Mouse (Mus musculus) stomach, postnatal 0 days (tissue): ENCODE data around the gene Olfr643. TPM values are rescaled to one million over a fixed set of nuclear protein-coding genes. Genes with fewer than 3 reads are reported as not detected.

Experiments used
- ATAC-seq: fragments of 200-750 bp; cut with Nextera tagmentation; 2 replicates; pipeline ENCODE4 v1.8.0; 2017; ENCODE audit not compliant: low FRiP score, low TSS enrichment
- DNase-seq: peaks from one replicate; pipeline ENCODE4 v3.0.0-alpha.2; 2016; ENCODE audit warnings: low spot score
- H3K27ac ChIP-seq: fragments of 300-500 bp; sonication (generic); replicated peaks from 2 replicates; pipeline ENCODE4 v1.5.1; 2014; ENCODE audit warnings: mild to moderate bottlenecking, control low read depth
- H3K27me3 ChIP-seq: fragments of 300-500 bp; sonication (generic); 2 replicates; pipeline ENCODE4 v1.6.1; 2014; ENCODE audit warnings: low read length; ENCODE audit not compliant: control insufficient read depth, insufficient read depth
- H3K36me3 ChIP-seq: fragments of 300-500 bp; sonication (generic); 2 replicates; pipeline ENCODE4 v1.6.1; 2014; ENCODE audit warnings: low read length, mixed read lengths; ENCODE audit not compliant: control insufficient read depth, insufficient read depth
- H3K4me1 ChIP-seq: fragments of 300-500 bp; sonication (generic); replicated peaks from 2 replicates; pipeline ENCODE4 v1.6.1; 2014; ENCODE audit warnings: antibody characterized with exemption; ENCODE audit not compliant: control insufficient read depth, insufficient read depth
- H3K4me2 ChIP-seq: fragments of 300-500 bp; sonication (generic); replicated peaks from 2 replicates; pipeline ENCODE4 v1.6.1; 2014; ENCODE audit warnings: low read depth, mild to moderate bottlenecking, control low read depth, moderate library complexity
- H3K4me3 ChIP-seq: fragments of 300-500 bp; sonication (generic); 2 replicates; pipeline ENCODE4 v1.5.1; 2014; ENCODE audit warnings: low read depth, low read length, control low read depth
- H3K9ac ChIP-seq: fragments of 300-500 bp; sonication (generic); 2 replicates; pipeline ENCODE4 v1.6.1; 2014; ENCODE audit warnings: mild to moderate bottlenecking, low read length, control low read depth, mixed read lengths
- H3K9me3 ChIP-seq: fragments of 300-500 bp; sonication (generic); 2 replicates; pipeline ENCODE4 v1.6.1; 2016; ENCODE audit warnings: low read length; ENCODE audit not compliant: control insufficient read depth
- CTCF ChIP-seq: IDR thresholded peaks from 2 replicates; pipeline ENCODE4 v1.5.1; 2016; ENCODE audit warnings: antibody characterized with exemption, low read depth, mild to moderate bottlenecking, moderate library complexity
- EP300 ChIP-seq: optimal IDR thresholded peaks from 2 replicates; pipeline ENCODE3; 2016; ENCODE audit warnings: antibody characterized with exemption
- WGBS: fragments of 180-500 bp; shearing (Covaris S2); extraction: QIAGEN DNeasy Blood & Tissue Kit; methylation state at CpG from one replicate; pipeline ENCODE4 v1.1.7; 2014; 5-methylcytosine and 5-hydroxymethylcytosine counted together
- polyA plus RNA-seq: library from polyadenylated mRNA; unstranded; fragments of >200 nt; fragmentation: Nextera tagmentation; extraction: Ambion mirVana; gene quantifications from 2 replicates; pipeline ENCODE4 v1.2.1, GENCODE M21; 2015

Olfr643 gene
- polyA plus RNA-seq, 1 experiment from 2014 or later, result not detected

DNA sequence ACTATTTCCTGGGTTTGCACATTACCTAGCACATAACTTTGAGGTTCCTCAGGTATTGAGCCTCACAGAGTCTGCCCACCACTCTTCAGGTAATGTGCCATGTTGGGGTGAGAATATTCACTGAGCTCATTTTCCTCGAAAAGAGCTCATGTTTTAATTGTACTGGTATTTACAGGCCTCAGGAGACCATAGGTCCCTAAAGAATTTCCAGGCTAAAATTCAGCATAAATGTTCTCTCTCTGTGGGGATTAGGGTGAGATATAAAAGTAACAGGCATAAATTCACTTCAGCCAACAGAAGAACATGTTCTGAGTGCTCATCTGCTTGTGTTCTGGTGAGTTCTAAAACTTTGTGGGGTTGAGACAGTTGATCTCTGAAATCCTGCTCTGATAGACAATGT is 102.1 kb downstream of the Olfr643 start, which contains the start of gene Olfr641:
Gene Olfr641, plus strand, starts transcription at position 301 of the 400 bp plus-strand sequence.
- no peaks in the 10 kb centered on the region for H3K27me3 ChIP-seq
- 67% methylated on average over 1 of the region's 1 CpGs for WGBS

DNA sequence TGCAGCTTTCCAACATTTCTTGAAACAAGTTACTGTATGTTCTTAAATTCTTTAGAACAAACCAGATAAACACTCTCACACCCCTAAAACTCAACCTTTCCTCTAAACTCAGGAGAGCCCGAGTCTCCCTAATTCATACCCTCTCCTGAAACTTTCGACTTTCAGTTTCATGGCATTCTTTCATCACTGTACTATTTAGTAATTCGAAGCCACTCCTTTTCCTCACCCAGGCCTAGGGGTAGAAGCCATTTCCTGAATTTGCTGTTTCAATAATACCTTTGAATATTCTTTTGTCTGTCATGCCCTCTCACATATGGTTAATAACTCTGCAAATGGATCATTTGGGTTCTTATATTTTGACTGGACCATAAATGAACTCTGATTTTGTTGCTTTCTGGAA is 110.2 kb downstream of the Olfr643 start:
- Histone ChIP-seq H3K27me3 (no peaks in the 10 kb centered on the region), H3K36me3 (no peaks in the 10 kb centered on the region), H3K4me3 (no peak overlapping the region), H3K9ac (no peak overlapping the region), H3K4me2 (no peak overlapping the region), H3K9me3 (no peaks in the 10 kb centered on the region), H3K27ac (no peak overlapping the region), H3K4me1 (no peaks in the 10 kb centered on the region)
- 80% methylated on average over 3 of the region's 3 CpGs for WGBS
- DNase-seq, result no peak
- ATAC-seq, result no peak
- TF ChIP-seq CTCF, result no peak

More for the DNA sequence above, 102.1 kb downstream of the Olfr643 start, which contains the start of gene Olfr641:
- DNase-seq (no peak), ATAC-seq (no peak)
- no peak within 1 kb of the TSS for H3K4me3 ChIP-seq
- H3K36me3 ChIP-seq, result no peaks in the 10 kb centered on the region
- TF ChIP-seq EP300 (no peak), CTCF (no peak)
- H3K9ac ChIP-seq, result no peak within 1 kb of the TSS
- no peak within 1 kb of the TSS for H3K27ac ChIP-seq
- H3K4me1 ChIP-seq, result no peaks in the 10 kb centered on the region
- no peak within 1 kb of the TSS for H3K4me2 ChIP-seq
- H3K9me3 ChIP-seq, result no peaks in the 10 kb centered on the region

DNA sequence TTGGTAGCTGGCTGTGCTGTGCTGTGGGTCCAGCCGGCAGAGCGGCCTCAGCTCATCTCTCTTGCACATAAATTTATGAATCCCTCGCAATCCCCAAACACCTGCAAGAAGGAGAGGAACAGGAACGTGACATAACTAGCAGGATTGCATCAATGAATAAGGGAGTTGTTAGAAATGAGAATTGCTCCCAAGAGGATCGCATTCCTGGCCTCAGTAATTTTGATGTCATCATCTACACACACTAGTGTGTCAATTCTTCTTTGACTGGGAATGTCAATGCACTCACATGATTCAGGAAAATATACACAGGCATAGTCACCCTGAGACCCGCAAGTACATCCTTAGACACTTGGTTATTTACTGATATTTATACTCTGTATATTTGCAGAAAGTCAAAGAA is 111.7 kb downstream of the Olfr643 start, which contains the start of gene Olfr640:
Gene Olfr640, minus strand, starts transcription at position 101 of the 400 bp plus-strand sequence.
- Histone ChIP-seq H3K9ac (no peak within 1 kb of the TSS), H3K9me3 (no peaks in the 10 kb centered on the region), H3K4me3 (no peak within 1 kb of the TSS), H3K27ac (no peak within 1 kb of the TSS), H3K27me3 (no peaks in the 10 kb centered on the region), H3K4me2 (no peak within 1 kb of the TSS), H3K36me3 (no peaks in the 10 kb centered on the region), H3K4me1 (no peaks in the 10 kb centered on the region)
- 77% methylated on average over 6 of the region's 6 CpGs for WGBS
- ATAC-seq, result no peak
- DNase-seq, result no peak
- no peak for TF ChIP-seq CTCF
- no peak for TF ChIP-seq EP300

DNA sequence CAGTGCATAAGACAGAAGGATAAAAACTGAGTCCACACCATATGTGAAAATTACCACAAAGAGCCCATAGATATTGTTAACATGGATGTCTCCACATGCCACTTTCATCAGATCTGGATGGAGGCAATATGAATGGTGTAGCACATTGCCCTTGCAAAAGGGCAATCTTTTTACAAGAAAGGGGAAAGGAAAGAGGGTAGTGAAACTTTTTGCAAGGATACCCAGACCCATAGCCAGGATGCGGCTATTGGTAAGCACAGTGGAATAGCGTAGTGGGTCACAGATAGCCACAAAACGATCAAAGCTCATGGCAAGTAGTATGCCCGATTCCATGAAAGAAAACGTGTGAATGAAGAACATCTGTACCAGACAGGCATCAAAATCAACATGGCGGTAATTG is 115.6 kb downstream of the Olfr643 start:
- Histone ChIP-seq H3K27me3 (no peaks in the 10 kb centered on the region), H3K4me1 (no peaks in the 10 kb centered on the region), H3K4me3 (no peak overlapping the region), H3K9me3 (no peaks in the 10 kb centered on the region), H3K36me3 (no peaks in the 10 kb centered on the region), H3K27ac (no peak overlapping the region), H3K4me2 (no peak overlapping the region), H3K9ac (no peak overlapping the region)
- no peak for DNase-seq
- TF ChIP-seq EP300 (no peak), CTCF (no peak)
- WGBS, result 88% methylated on average over 6 of the region's 6 CpGs
- ATAC-seq, result no peak

DNA sequence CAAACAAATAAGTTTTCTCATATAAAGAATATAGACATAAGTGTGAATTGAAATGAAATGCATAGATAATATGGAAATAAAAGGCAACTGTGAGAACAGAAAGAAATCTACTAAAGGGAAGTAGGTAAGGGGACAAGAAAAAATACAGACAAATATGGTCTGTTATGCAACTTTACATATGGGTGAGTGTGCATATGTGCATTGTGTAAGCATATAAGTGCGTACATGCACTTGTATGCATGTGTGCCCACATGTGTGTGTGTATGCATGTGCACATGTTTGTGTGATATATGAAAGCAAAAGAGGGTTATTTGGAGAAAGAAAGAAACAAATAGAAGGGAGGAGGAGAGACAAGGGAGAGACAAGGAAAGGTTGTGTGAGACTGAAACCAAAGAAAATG is 118.3 kb downstream of the Olfr643 start:
- Histone ChIP-seq H3K9ac (no peak overlapping the region), H3K9me3 (no peaks in the 10 kb centered on the region), H3K27ac (no peak overlapping the region), H3K36me3 (no peaks in the 10 kb centered on the region), H3K27me3 (no peaks in the 10 kb centered on the region), H3K4me1 (no peaks in the 10 kb centered on the region), H3K4me2 (no peak overlapping the region), H3K4me3 (no peak overlapping the region)
- WGBS, result 71% methylated on average over 1 of the region's 1 CpGs
- ATAC-seq (no peak), DNase-seq (no peak)
- TF ChIP-seq EP300, result no peak
- no peak for TF ChIP-seq CTCF

DNA sequence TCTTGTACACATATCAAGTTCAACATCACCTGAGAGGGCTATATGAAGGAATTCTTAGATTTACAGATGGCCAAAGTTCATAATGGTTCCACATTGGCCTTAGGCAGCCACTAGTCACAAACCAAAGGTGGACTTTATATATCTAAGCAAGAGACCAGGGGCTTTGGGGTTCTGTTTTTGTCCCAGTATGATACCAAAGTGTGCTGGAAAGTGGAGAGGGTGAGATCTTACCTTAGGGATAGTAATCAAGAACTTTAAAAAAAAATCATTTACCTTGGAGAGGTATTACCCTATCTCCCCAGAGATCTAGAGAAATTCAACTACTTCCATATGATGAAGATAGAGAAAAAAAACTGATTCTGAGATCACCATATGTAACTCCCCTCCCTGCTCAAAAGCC is 120.0 kb downstream of the Olfr643 start, which contains the start of gene Olfr639:
Gene Olfr639, minus strand, starts transcription at position 101 of the 400 bp plus-strand sequence.
- no peak for TF ChIP-seq EP300
- TF ChIP-seq CTCF, result no peak
- no peak for DNase-seq
- H3K9me3 ChIP-seq, result no peaks in the 10 kb centered on the region
- no peaks in the 10 kb centered on the region for H3K27me3 ChIP-seq
- no peak within 1 kb of the TSS for H3K27ac ChIP-seq
- ATAC-seq, result no peak
- no peaks in the 10 kb centered on the region for H3K4me1 ChIP-seq
- no peaks in the 10 kb centered on the region for H3K36me3 ChIP-seq
- H3K4me2 ChIP-seq, result no peak within 1 kb of the TSS
- H3K9ac ChIP-seq, result no peak within 1 kb of the TSS
- no peak within 1 kb of the TSS for H3K4me3 ChIP-seq
